Mouse (Mus musculus): ENCODE results near the gene Lrriq4.

Gene Lrriq4

GRCm38 (mm10) chr3:30644207-30644606, at the start of gene Lrriq4:
TSS of gene Lrriq4 (plus strand) at chr3:30644507.
- DNase-seq = no peak

DNA sequence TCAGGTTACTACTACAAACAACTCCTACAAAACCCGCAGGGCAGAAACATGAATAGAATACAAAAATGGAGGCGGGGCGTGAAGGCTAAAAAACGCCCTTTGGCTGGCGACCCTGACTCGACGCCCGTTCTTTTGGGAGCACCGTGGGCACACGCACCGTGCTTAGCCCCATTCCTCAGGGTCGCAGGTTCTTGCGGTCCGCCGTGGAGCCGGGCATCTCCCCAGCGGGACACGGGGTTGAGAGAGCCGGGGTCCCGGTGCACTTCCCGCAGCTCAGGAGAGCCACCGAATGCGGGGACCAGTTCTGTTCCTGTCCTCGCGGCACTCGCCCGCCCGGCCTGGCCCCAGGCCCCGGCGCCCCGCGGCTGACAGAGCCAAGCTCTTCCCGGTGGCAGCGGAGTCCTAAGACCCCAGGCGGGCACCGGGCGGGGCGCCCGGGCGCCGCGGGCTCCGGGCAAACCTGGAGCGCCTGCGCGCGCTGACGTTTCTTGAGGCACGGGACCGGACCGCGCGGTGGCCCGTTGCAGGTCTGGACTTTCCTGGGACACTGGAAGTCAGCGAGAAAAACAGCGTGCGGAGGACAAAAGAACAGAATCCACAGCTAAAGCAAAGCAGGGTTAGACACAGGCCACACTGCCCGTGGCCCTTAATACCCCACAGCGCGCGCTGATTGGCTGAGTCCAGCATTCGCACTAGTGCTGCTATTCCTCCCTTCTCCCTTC, 49.0 kb upstream of the Lrriq4 start:
- DNase-seq = peak; percentile 52

DNA sequence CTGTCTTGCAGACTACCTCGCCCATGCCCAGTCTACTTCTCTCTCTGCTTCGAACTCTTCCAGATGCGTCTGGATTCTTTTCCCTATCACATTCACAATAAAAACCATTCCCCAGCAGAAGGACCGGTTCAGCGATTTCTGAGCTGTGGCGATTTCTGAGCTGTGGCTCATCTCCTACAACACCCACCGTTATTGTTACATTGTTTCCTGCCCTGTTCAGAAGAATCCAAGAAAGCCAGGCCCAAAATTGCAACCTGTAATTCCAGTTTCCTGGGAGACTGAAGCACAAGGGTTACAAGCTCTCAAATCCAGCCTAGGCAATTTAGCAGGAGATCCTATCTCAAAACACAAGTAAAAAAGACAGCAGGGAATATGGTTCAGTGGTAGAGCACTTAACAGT, 47.0 kb upstream of the Lrriq4 start:
- no peak for DNase-seq

DNA sequence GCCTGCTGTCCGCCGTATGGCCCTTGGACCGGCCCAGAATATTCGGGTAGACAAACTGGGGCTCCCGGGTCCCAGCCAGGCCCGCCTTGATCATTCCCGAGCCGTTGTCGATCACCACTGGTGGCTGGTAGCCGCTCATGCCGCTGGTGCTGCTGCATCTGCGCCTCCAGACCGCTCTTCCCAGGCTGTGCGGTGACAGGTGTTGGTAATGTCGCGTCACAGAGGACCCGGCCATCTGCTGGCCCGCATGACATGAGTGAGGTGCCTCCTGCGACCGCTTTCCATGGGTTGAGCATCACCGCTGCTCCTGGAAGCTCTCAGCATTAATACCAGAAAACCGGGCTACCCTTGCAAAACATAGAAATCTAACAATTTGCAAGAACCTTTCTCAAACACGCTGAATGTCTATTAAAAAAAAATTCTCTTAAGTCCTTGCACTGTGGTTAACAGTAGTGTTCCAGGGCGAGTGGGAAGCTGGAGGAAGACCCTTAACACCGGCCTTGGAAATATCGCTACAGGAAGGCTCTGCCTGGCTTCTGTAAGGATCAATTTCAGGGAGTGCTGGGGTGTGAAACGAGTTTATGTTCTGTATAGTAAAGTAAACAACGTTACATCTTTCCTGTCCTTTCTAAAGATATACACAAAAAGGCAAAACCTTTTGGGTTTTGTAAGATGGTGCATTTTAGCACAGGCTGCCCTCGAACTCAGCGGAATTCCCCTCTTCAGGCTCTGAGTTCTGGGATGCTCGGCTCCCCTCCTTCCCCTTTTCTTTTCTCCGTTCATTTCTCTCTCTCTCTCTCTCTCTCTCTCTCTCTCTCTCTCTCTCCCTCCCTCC, 44.4 kb upstream of the Lrriq4 start, which contains the start of gene Actrt3:
Gene Actrt3 (minus strand): TSS at position 229 of the 835 bp plus-strand sequence.
- peak; percentile 62 for DNase-seq

DNA sequence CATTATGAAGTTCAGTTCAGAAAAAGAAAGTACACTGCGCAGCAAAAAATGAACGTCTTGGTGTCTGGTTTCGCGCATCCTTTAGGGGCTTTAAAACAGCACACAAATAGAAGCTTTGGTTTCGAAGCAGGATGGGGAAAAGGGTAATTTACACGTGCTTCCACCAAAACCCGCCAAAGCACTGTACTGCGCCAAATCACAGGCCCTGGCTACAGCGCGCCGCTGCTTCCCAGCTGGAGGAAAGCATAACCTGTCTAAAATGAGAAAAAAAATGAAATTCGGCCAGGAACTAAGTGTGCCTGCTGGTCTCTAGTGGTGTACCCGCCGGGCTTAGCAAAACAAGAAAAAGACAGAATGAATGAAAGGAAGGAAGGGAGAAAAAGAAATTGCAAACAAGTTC, 43.6 kb upstream of the Lrriq4 start:
- DNase-seq = peak; percentile 35

DNA sequence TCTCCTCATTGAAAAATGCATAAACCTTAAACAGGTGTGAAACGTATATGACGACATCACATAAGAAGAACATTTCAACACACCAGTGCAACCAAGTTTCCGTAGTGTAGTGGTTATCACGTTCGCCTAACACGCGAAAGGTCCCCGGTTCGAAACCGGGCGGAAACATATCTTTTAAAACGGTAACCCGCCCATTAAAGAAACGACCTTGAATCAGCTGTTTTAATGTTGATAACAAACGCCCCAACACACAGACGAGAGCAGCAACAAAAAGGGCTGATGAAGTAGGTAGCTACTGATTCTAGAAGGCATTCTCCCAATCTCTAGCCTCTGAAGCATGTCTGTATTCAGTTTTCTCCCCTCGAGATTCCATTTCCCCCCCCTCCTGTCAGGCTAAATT, 43.1 kb upstream of the Lrriq4 start:
- peak; percentile 91 for DNase-seq

DNA sequence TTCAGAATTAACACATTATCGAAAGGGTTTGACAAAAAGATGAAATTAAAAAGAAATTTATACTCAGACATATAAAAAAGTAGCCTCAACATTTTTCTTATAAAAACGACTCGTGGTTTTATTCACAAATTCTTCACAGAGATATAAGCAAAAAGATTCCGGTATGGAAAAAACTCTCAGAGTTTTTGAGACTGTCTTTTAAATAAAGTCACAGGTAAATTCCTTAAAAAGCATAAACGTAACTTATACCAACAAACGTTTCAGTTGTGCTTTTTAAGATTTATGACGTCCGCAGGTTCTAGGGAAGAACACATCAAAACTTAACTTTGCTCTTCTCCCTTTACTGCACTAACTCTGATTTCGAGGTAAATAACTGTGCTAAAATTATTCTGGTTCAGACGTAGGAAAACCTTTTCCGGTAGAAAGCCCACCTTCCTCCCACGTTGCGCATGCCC, 42.7 kb upstream of the Lrriq4 start:
- no peak for DNase-seq

DNA sequence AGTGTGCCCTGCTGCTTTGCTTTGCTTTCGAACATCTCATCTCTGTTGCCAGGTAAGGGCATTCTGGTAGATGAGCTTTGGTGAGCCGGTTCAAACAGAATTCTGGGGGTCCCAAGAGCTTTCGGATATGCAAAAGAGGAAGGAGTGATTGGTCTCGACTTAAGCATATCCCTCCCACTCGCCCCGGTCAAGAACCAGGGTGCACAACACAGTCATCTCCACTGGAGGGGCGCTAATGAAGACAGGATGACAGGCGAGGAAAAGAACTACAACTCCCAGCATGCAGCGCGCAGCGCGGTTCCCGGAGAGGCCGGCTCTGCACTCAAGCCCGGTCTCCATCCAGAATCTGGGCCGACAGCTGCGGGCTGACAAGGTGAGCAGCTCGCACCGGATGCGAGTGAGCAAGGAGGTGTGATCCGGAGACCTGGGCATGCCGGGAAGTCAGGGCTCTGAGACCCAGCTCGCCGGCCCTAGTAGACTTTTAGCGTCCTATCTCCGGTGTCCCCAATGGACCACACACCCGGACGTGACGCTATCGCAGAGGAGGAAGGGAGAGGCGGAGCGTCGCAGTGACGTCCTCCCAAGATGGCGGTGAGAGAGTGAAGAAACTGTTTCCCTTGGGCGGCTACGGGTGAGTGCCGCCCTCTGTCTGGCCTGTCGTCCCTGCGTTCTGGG, 42.1 kb upstream of the Lrriq4 start, which contains the start of gene Mynn:
Gene Mynn (plus strand): TSS at position 1 of the 675 bp plus-strand sequence.
- DNase-seq = peak; percentile 92

DNA sequence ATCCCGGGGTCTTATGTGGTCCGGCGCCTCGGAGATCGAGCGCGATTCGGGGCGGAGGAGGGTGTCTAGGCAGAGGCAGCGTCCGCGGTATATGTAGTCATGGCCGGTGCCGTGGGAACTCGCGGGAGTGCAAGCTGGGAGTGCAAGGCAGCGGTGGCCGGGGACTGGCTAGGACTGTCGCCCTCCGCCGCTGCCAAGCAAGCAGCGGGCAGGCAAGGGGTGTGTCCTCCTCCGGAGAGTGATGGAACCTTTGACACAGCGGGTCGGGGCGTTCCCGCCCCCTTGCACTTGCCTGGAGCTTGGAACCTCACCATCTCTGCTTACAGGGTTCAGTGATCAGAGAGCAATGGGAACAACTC, 41.6 kb upstream of the Lrriq4 start:
- peak; percentile 86 for DNase-seq

- no peak for DNase-seq
These were observed 41.1 kb upstream of the Lrriq4 start for GRCm38 (mm10) chr3:30603256-30603655.

- no peak for DNase-seq
These were observed 35.3 kb upstream of the Lrriq4 start for GRCm38 (mm10) chr3:30608999-30609398.

DNA sequence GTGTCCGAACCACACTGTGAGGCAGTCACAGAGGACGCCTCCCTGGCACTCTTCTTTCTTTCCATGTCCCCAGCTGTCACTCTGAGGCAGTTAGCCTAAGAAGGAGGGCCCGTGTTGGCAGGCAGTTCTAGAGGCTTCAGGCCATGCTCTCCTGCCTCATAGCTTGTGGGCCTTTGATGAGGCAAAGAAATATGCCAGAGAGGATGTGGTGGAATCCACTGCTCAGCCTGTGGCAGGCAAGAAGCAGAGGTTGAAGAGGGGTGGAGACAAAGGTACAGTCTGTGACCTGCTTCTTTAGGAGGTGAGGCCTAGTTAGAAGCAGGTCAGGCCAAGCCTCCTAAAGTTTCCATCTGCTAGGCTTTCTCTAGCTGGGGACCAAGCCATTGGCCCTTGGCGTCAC, 33.4 kb upstream of the Lrriq4 start:
- DNase-seq = no peak

DNA sequence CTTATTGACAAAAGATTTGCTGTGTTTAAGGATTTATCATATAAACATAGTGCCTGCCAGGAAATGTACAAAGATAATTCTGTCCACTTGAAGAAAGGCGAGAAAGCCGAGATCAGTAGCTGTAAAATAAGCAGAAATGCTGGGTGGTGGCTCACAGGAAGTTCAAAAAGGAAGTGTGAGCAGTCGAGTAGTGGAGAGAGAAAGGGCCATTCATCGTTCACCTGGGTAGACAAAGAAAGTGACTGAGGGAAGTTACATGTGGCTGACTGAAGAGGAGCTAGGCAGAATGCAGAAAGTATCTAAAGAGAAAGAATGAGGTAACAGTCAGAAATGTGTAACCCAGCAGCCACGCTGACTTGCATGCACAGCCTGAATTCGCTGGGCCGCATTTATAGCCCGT, 24.2 kb upstream of the Lrriq4 start:
- no peak for DNase-seq

GRCm38 (mm10) chr3:30633681-30634080, 10.6 kb upstream of the Lrriq4 start:
- no peak for DNase-seq

DNA sequence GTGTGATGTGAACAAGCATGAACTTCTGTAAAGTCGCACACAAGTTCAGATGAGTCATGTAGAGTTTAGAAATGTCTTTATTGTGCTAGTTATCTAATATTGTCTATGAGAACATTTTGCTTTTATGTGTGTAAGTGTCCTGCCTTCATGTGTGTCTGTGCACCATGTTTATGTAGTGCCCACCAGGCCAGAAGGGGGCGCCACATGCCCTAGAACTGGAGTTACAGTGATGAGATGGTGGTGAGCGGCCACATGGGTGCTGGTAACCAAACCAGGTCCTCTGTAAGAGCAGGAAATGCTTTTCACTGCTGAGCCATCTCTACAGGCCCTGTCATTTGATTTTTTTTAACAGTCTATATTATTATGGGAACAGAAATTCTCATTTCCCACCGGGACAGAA, 8.7 kb upstream of the Lrriq4 start:
- peak; percentile 14 for DNase-seq

GRCm38 (mm10) chr3:30646761-30647160, 2.5 kb downstream of the Lrriq4 start:
- DNase-seq = no peak

DNA sequence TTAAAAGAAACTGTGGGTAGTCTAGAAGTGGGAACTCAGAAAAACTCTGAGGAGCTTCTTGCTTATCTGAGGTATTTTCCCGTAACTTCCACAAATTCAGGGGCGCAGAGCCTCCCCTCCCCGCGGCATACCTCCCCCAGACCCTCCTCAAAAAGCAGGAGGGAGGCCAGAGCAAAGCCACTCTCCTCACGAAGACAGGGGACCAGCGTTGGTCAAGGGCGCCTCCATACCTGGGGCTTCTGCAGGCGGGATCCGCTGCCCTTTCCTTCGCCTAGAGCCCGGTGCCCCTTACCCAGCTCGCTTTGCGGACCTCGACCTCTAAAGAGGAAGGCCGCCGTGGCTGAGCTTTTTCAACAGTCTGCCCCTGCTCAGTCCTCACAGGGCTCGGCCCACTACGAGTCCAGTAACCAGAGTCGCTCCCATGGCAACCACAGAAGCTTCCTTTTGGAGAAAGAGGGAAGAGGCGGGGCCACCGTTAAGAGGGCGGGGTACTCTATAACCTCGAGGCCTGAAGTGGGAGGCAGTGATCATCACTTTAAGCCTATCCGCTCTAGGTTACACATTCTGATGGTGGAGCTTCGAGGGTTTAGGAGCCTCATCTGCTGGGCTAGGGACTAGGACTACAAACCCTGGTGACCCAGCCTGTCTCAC, 3.3 kb downstream of the Lrriq4 start, which contains the start of gene Lrrc34:
Gene Lrrc34 (minus strand): TSS at position 430 of the 651 bp plus-strand sequence.
- peak; percentile 64 for DNase-seq

DNA sequence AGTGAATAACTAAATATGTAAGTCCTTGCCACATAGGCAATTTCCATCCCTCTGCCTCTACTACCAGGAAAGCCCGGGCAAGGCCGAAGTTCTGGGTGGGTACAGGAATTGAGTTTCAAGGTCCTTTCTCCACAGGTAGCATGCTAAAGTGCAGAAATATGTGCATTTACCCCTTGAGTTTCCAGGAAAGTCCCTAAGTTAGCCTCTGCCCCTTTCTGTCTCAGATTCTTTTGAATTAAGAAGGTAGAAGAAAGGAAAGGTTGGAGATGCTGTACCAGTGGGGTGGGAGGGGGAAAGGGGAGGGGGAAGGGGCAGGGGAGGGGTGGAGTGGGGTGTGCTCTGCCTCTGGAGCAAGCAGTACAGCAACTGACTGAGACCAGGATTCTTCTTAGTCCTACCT, 4.2 kb downstream of the Lrriq4 start:
- no peak for DNase-seq

DNA sequence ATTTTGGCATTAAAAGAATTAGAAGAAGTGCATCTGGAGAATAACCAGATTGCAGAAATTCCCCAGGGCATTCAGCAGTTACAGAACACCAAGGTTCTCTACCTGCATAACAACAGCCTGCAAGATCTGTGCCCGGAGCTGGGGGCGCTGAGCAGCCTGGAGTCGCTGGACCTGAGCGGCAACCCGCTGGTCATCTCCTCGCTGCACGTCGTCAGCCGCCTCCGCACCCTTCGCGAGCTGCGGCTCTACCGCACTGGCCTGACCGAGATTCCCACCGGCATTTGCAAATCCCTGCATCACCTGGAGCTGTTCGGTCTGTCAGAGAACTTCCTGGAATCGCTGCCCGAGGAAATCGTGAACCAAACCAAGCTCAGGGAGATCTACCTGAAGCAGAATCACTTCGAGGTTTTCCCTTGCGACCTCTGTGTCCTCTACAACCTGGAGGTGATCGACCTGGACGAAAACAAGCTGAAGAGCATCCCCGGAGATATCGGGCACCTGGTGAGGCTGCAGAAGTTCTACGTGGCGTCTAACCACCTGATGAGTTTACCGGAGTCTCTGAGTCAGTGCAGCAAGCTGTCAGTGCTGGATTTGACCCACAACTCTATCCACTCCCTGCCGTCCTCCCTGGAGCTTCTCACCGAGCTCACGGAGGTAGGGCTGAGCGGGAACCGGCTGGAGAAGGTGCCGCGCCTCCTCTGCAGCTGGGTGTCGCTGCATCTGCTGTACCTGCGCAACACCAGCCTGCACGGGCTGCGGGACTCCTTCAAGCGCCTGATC, 5.9 kb downstream of the Lrriq4 start:
- peak; percentile 12 for DNase-seq

- no peak for DNase-seq
These were observed 11.6 kb downstream of the Lrriq4 start for GRCm38 (mm10) chr3:30655937-30656336.

GRCm38 (mm10) chr3:30658486-30658885, 14.2 kb downstream of the Lrriq4 start:
- DNase-seq = no peak

- DNase-seq = no peak
These were observed 38.9 kb downstream of the Lrriq4 start for GRCm38 (mm10) chr3:30683190-30683589.
